In genomic region chrX:98148531-98149342, GRCm38 (mm10) we compare ENCODE assay signal across 9 mouse cellular contexts. TPM values are rescaled to one million over a fixed set of nuclear protein-coding genes. Genes with fewer than 3 reads are reported as not detected.
DNase-seq lines count a peak whose midpoint lies in the region; ATAC-seq lines count a peak whose summit lies in the region.
"Had no signal": no experiment of that assay in that cellular context is flagged by ENCODE, and none has a peak within 500 bp of the region (broad histone marks: within the 10 kb centered on the region; RNA-seq: fewer than 3 reads in every experiment).

Gene Ar, plus strand, starts transcription at chrX:98148769.

- H3K4me3 ChIP-seq in intestine, embryonic 14.5 days (ENCODE audit: low read depth, low read length), result peak within 1 kb of the TSS; percentile 27
- peak within 1 kb of the TSS; percentile 11; the same call in 1 of the 2 replicates for H3K4me3 ChIP-seq in liver, embryonic 12.5 days

- H3K9me3 ChIP-seq in intestine, embryonic 14.5 days (ENCODE audit: control insufficient read depth, low read length), result no peaks in the 10 kb centered on the region
- no peaks in the 10 kb centered on the region for H3K9me3 ChIP-seq in liver, embryonic 12.5 days (replicated peaks)

- no peaks in the 10 kb centered on the region for H3K4me1 ChIP-seq in intestine, embryonic 14.5 days (replicated peaks; ENCODE audit: control insufficient read depth, insufficient read depth, low read length)
- no peaks in the 10 kb centered on the region for H3K4me1 ChIP-seq in liver, embryonic 12.5 days

- peak; percentile 1 to 10 for DNase-seq in left cerebral cortex, adult 18-20 months (ENCODE audit: low spot score in 2 of 2)
- DNase-seq in left cerebral cortex, postnatal 4 days, result no peak
- DNase-seq in heart, adult 11 months, result peak; percentile 96
- DNase-seq in intestine, embryonic 14.5 days (ENCODE audit: low spot score), result peak; percentile 52
- DNase-seq in naive thymus-derived CD4-positive, alpha-beta T cell, adult 2 months (ENCODE audit: low read depth), result peak; percentile 64
- peak; percentile 19 for DNase-seq in yolk sac, embryonic 10.5 days (ENCODE audit: low spot score)

- peak within 1 kb of the TSS; percentile 46 for H3K4me2 ChIP-seq in intestine, embryonic 14.5 days (ENCODE audit: low read length)
- peak within 1 kb of the TSS; percentile 46 for H3K4me2 ChIP-seq in liver, embryonic 12.5 days

- no peak within 1 kb of the TSS for H3K9ac ChIP-seq in intestine, embryonic 14.5 days (ENCODE audit: low read length)
- H3K9ac ChIP-seq in liver, embryonic 12.5 days, result no peak within 1 kb of the TSS

- peak; percentile 85 for ATAC-seq in common myeloid progenitor, adult 5-6 weeks (replicated peaks; ENCODE audit: low read depth, poor library complexity, severe bottlenecking)
- ATAC-seq in intestine, embryonic 14.5 days (replicated peaks; ENCODE audit: low FRiP score, low TSS enrichment, low read depth), result no peak
- no peak for ATAC-seq in liver, embryonic 12.5 days

- no peak within 1 kb of the TSS for H3K27ac ChIP-seq in intestine, embryonic 14.5 days (ENCODE audit: low read depth)
- H3K27ac ChIP-seq in liver, embryonic 12.5 days, result no peak within 1 kb of the TSS

- H3K27me3 ChIP-seq in intestine, embryonic 14.5 days (replicated peaks; ENCODE audit: control insufficient read depth, insufficient read depth, low read length), result peaks cover 50% of the 10 kb centered on the region
- peaks cover 47% of the 10 kb centered on the region for H3K27me3 ChIP-seq in liver, embryonic 12.5 days (replicated peaks)

- H3K36me3 ChIP-seq in intestine, embryonic 14.5 days (ENCODE audit: control insufficient read depth, insufficient read depth, low read length), result no peaks in the 10 kb centered on the region
- H3K36me3 ChIP-seq in liver, embryonic 12.5 days, result no peaks in the 10 kb centered on the region

- 14% methylated on average over 19 of the region's 27 CpGs for WGBS in intestine, embryonic 14.5 days
- WGBS in liver, embryonic 12.5 days (ENCODE audit: insufficient replicate concordance), result 17% methylated on average over 24 of the region's 27 CpGs

- intact Hi-C loops in left cerebral cortex, postnatal 4 days (cut with DNase I), result no loop called here

RNA-seq across cellular contexts. Expression of gene Ar, which starts in this region (rescaled TPM):
- total RNA-seq in left cerebral cortex, adult 18-20 months (2021), result 10 to 100 TPM; 15.9 to 17.0 TPM
- under 1 TPM; 0.76 to 0.79 TPM for total RNA-seq in left cerebral cortex, postnatal 4 days (2021)
- total RNA-seq in common myeloid progenitor, adult 5-6 weeks (2017), result 0.05 and 0.27 TPM in 2 replicates
- 0.05 and 0.11 TPM in 2 replicates for polyA plus RNA-seq in intestine, embryonic 14.5 days (2014; fragmentation: Nextera tagmentation; extraction: Ambion mirVana)
- polyA plus RNA-seq in liver, embryonic 12.5 days (2016; fragmentation: Nextera tagmentation; extraction: Ambion mirVana), result not detected in 2 replicates
- total RNA-seq: MEL had no signal

Comparison
In these comparisons a context has a peak if more than half of its experiments do, and no peak if none do; other contexts are left out.
1. RNA of gene Ar (total RNA-seq): 15.9 to 17.0 TPM in left cerebral cortex, adult 18-20 months; 0.76 to 0.79 TPM in left cerebral cortex, postnatal 4 days and 0.05 to 0.27 TPM in common myeloid progenitor, adult 5-6 weeks; every median in the first group is over 4 times any median in the second.
2. Peak in ATAC-seq in common myeloid progenitor, adult 5-6 weeks; RNA of the gene not detected or under 1 TPM.
3. Peak in DNase-seq, H3K4me3 ChIP-seq and H3K4me2 ChIP-seq in intestine, embryonic 14.5 days; RNA of the gene not detected or under 1 TPM.